Mouse (Mus musculus): ENCODE measurements around the gene Ate1. TPM values are rescaled to one million over a fixed set of nuclear protein-coding genes. Genes with fewer than 3 reads are reported as not detected.

Ate1 gene
- total and polyA plus RNA-seq, 2 experiments from 2014 or later, result 50.8 to 97.7 TPM

DNA sequence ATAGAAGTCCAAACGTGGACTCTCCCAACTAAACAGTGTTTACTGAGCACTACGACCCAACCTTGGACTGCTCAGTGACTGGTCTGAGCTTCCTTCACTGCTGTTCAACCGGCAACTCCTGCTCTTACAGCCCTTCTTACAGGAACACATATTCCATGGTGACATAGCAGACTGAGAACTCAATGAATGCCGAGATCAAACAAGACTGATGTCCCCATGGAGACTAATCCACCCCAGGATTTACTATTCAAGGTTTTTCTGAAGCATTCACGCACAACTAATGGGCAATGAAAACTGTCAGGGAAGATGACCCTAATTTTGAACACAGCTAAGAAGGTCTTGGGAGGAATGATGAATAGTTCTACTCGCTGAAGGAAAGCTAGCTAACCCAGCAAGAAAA, 47.5 kb downstream of the Ate1 start:
- TF ChIP-seq CTCF (IDR thresholded peaks at IDR 0.05; ENCODE audit: low read depth), result no peak
- DNase-seq, result no peak
- H3K4me3 ChIP-seq (ENCODE audit: low read depth, low read length), result no peak overlapping the region
- H3K36me3 ChIP-seq (ENCODE audit: insufficient read depth), result peaks cover 4% of the 10 kb centered on the region; the same call in 1 of the 2 replicates
- H3K27ac ChIP-seq (ENCODE audit: low read depth, low read length), result no peak overlapping the region
- no peaks in the 10 kb centered on the region for H3K9me3 ChIP-seq (ENCODE audit: low read length)
- 0 out of 2 replicates have a peak, but pooled peaks cover 3% of the 10 kb centered on the region for H3K4me1 ChIP-seq (ENCODE audit: insufficient read depth)
- 21% methylated on average over 6 of the region's 6 CpGs for WGBS
- ATAC-seq, result no peak
- H3K4me2 ChIP-seq (ENCODE audit: low read depth), result no peak overlapping the region
- no peak overlapping the region for H3K9ac ChIP-seq
- H3K27me3 ChIP-seq (ENCODE audit: insufficient read depth, low read length), result no peaks in the 10 kb centered on the region

GRCm38 (mm10) chr7:130471045-130471444, 49.1 kb downstream of the Ate1 start:
- H3K4me2 ChIP-seq (ENCODE audit: low read depth), result no peak overlapping the region
- WGBS, result 20% methylated on average over 6 of the region's 6 CpGs
- no peak for TF ChIP-seq CTCF (IDR thresholded peaks at IDR 0.05; ENCODE audit: low read depth)
- H3K27ac ChIP-seq (ENCODE audit: low read depth, low read length), result no peak overlapping the region
- DNase-seq (no peak), ATAC-seq (no peak)
- 0 out of 2 replicates have a peak, but pooled peaks cover 3% of the 10 kb centered on the region for H3K4me1 ChIP-seq (ENCODE audit: insufficient read depth)
- no peak overlapping the region for H3K4me3 ChIP-seq (ENCODE audit: low read depth, low read length)
- H3K27me3 ChIP-seq (ENCODE audit: insufficient read depth, low read length), result no peaks in the 10 kb centered on the region
- H3K9me3 ChIP-seq (ENCODE audit: low read length), result no peaks in the 10 kb centered on the region
- peaks cover 4% of the 10 kb centered on the region; the same call in 1 of the 2 replicates for H3K36me3 ChIP-seq (ENCODE audit: insufficient read depth)
- no peak overlapping the region for H3K9ac ChIP-seq

GRCm38 (mm10) chr7:130455587-130456246, 64.5 kb downstream of the Ate1 start:
- no peaks in the 10 kb centered on the region for H3K4me1 ChIP-seq (ENCODE audit: insufficient read depth)
- H3K9me3 ChIP-seq (ENCODE audit: low read length), result no peaks in the 10 kb centered on the region
- H3K27me3 ChIP-seq (ENCODE audit: insufficient read depth, low read length), result no peaks in the 10 kb centered on the region
- 44% methylated on average over 4 of the region's 4 CpGs for WGBS
- H3K4me2 ChIP-seq (ENCODE audit: low read depth), result no peak overlapping the region
- TF ChIP-seq CTCF (IDR thresholded peaks at IDR 0.05; ENCODE audit: low read depth), result no peak
- no peak for ATAC-seq
- DNase-seq, result no peak
- no peak overlapping the region for H3K4me3 ChIP-seq (ENCODE audit: low read depth, low read length)
- H3K36me3 ChIP-seq (ENCODE audit: insufficient read depth), result peaks cover 26% of the 10 kb centered on the region
- no peak overlapping the region for H3K9ac ChIP-seq
- H3K27ac ChIP-seq (ENCODE audit: low read depth, low read length), result no peak overlapping the region

- Histone ChIP-seq H3K4me1 (ENCODE audit: insufficient read depth) (no peaks in the 10 kb centered on the region), H3K36me3 (ENCODE audit: insufficient read depth) (peaks cover 31% of the 10 kb centered on the region), H3K27me3 (ENCODE audit: insufficient read depth, low read length) (no peaks in the 10 kb centered on the region), H3K27ac (ENCODE audit: low read depth, low read length) (no peak overlapping the region), H3K9ac (no peak overlapping the region), H3K9me3 (ENCODE audit: low read length) (no peaks in the 10 kb centered on the region), H3K4me2 (ENCODE audit: low read depth) (no peak overlapping the region), H3K4me3 (ENCODE audit: low read depth, low read length) (no peak overlapping the region)
- DNase-seq (no peak), ATAC-seq (no peak)
- 96% methylated on average over 3 of the region's 3 CpGs for WGBS
- TF ChIP-seq CTCF (IDR thresholded peaks at IDR 0.05; ENCODE audit: low read depth), result no peak
Measured at GRCm38 (mm10) chr7:130454226-130454625, 65.9 kb downstream of the Ate1 start.

- no peak overlapping the region for H3K27ac ChIP-seq (ENCODE audit: low read depth, low read length)
- no peaks in the 10 kb centered on the region for H3K9me3 ChIP-seq (ENCODE audit: low read length)
- H3K4me2 ChIP-seq (ENCODE audit: low read depth), result no peak overlapping the region
- DNase-seq (no peak), ATAC-seq (no peak)
- TF ChIP-seq CTCF (IDR thresholded peaks at IDR 0.05; ENCODE audit: low read depth), result no peak
- H3K27me3 ChIP-seq (ENCODE audit: insufficient read depth, low read length), result no peaks in the 10 kb centered on the region
- no peaks in the 10 kb centered on the region; the same call in 1 of the 2 replicates for H3K36me3 ChIP-seq (ENCODE audit: insufficient read depth)
- H3K4me3 ChIP-seq (ENCODE audit: low read depth, low read length), result no peak overlapping the region
- 89% methylated on average over 5 of the region's 5 CpGs for WGBS
- no peaks in the 10 kb centered on the region for H3K4me1 ChIP-seq (ENCODE audit: insufficient read depth)
- H3K9ac ChIP-seq, result no peak overlapping the region
Measured at GRCm38 (mm10) chr7:130435776-130436175, 84.4 kb downstream of the Ate1 start.

DNA sequence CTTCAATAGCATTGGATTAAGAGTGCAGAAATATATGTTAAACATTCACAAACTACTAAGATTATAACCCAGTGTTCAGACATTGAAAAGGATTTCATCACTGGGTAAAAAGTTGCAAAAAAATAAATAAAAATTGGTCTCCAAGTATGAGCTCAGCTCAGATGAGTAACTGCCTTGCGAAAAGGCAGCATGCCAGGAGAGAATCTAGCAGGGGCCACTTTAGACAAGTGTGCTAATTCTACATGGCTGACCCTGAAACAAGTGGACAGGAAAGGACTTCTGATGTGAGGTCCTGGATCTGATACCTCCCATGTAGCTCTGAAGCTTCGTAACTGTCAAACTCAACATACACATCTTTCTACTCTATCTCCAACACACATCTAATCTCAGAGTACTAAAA, 88.0 kb downstream of the Ate1 start:
- WGBS, result 97% methylated on average over 2 of the region's 2 CpGs
- Histone ChIP-seq H3K9me3 (ENCODE audit: low read length) (no peaks in the 10 kb centered on the region), H3K4me3 (ENCODE audit: low read depth, low read length) (no peak overlapping the region), H3K27me3 (ENCODE audit: insufficient read depth, low read length) (no peaks in the 10 kb centered on the region), H3K4me1 (ENCODE audit: insufficient read depth) (no peaks in the 10 kb centered on the region), H3K9ac (no peak overlapping the region), H3K27ac (ENCODE audit: low read depth, low read length) (no peak overlapping the region), H3K36me3 (ENCODE audit: insufficient read depth) (no peaks in the 10 kb centered on the region), H3K4me2 (ENCODE audit: low read depth) (no peak overlapping the region)
- DNase-seq, result no peak
- ATAC-seq, result no peak
- no peak for TF ChIP-seq CTCF (IDR thresholded peaks at IDR 0.05; ENCODE audit: low read depth)

DNA sequence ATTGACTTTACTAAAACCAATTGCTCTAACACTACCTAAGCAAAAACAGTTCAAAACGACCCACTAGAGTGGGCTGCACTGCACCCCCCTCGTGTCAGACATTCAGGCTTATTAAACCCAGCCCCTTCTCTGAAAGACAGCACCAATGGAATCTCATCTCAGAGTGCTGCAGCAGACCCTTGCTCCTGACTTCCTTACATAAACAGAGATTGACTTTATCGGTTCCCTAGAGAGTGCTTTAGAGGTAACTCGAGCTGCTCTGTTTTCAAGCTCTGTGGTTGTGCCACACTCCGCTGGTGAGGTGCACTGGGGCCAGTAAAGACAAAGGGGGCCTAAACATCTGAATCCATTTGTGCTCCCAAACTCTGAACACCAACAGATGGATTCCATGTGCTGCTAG, 93.6 kb downstream of the Ate1 start:
- TF ChIP-seq CTCF (IDR thresholded peaks at IDR 0.05; ENCODE audit: low read depth), result no peak
- no peak for DNase-seq
- Histone ChIP-seq H3K9me3 (ENCODE audit: low read length) (no peaks in the 10 kb centered on the region), H3K4me3 (ENCODE audit: low read depth, low read length) (no peak overlapping the region), H3K36me3 (ENCODE audit: insufficient read depth) (no peaks in the 10 kb centered on the region), H3K27ac (ENCODE audit: low read depth, low read length) (no peak overlapping the region), H3K27me3 (ENCODE audit: insufficient read depth, low read length) (no peaks in the 10 kb centered on the region), H3K9ac (no peak overlapping the region), H3K4me2 (ENCODE audit: low read depth) (no peak overlapping the region), H3K4me1 (ENCODE audit: insufficient read depth) (no peaks in the 10 kb centered on the region)
- ATAC-seq, result no peak
- WGBS, result 7% methylated on average over 5 of the region's 5 CpGs
